Mouse (Mus musculus) stomach, embryonic 16.5 days (tissue): ENCODE data around the gene Relch. TPM values are rescaled to one million over a fixed set of nuclear protein-coding genes. Genes with fewer than 3 reads are reported as not detected.
"Not testable (repeated sequence)": the region's sequence is repeated elsewhere in the genome, so short reads cannot be mapped to it uniquely, and the experiment has no call there.

Experiments
- ATAC-seq: fragments of 200-750 bp; cut with Nextera tagmentation; 2 replicates; pipeline ENCODE4 v1.8.0; 2017; ENCODE audit warnings: moderate number of reproducible peaks, moderate TSS enrichment; ENCODE audit not compliant: insufficient read depth, low FRiP score
- H3K27ac ChIP-seq: fragments of 300-500 bp; sonication (generic); 2 replicates; pipeline ENCODE4 v1.5.1; 2014; ENCODE audit warnings: low read length
- H3K27me3 ChIP-seq: fragments of 300-500 bp; sonication (generic); 2 replicates; pipeline ENCODE4 v1.6.1; 2014; ENCODE audit warnings: low read length, control low read depth, mixed read lengths; ENCODE audit not compliant: control insufficient read depth, insufficient read depth
- H3K36me3 ChIP-seq: fragments of 300-500 bp; sonication (generic); 2 replicates; pipeline ENCODE4 v1.6.1; 2014; ENCODE audit warnings: low read length; ENCODE audit not compliant: control insufficient read depth, insufficient read depth
- H3K4me1 ChIP-seq: fragments of 300-500 bp; sonication (generic); 2 replicates; pipeline ENCODE4 v1.6.1; 2014; ENCODE audit warnings: low read length, control low read depth, mixed read lengths; ENCODE audit not compliant: control insufficient read depth, insufficient read depth
- H3K4me2 ChIP-seq: fragments of 300-500 bp; sonication (generic); 2 replicates; pipeline ENCODE4 v1.6.1; 2014; ENCODE audit warnings: low read depth, low read length, mixed read lengths
- H3K4me3 ChIP-seq: fragments of 300-500 bp; sonication (generic); replicated peaks from 2 replicates; pipeline ENCODE4 v1.5.1; 2014; ENCODE audit warnings: mild to moderate bottlenecking, low read length
- H3K9ac ChIP-seq: fragments of 300-500 bp; sonication (generic); 2 replicates; pipeline ENCODE4 v1.6.1; 2014; ENCODE audit warnings: low read length
- H3K9me3 ChIP-seq: fragments of 300-500 bp; sonication (generic); replicated peaks from 2 replicates; pipeline ENCODE4 v1.6.1; 2016; ENCODE audit warnings: low read length, control low read depth; ENCODE audit not compliant: control insufficient read depth
- WGBS: fragments of 180-500 bp; shearing (Covaris S2); extraction: QIAGEN DNeasy Blood & Tissue Kit; methylation state at CpG from one replicate; pipeline ENCODE4 v1.1.7; 2014; 5-methylcytosine and 5-hydroxymethylcytosine counted together
- polyA plus RNA-seq: library from polyadenylated mRNA; unstranded; fragments of >200 nt; fragmentation: Nextera tagmentation; extraction: Ambion mirVana; gene quantifications from 2 replicates; pipeline ENCODE4 v1.2.1, GENCODE M21; 2015

Relch gene
- polyA plus RNA-seq, 1 experiment from 2014 or later: 26.6 TPM

DNA sequence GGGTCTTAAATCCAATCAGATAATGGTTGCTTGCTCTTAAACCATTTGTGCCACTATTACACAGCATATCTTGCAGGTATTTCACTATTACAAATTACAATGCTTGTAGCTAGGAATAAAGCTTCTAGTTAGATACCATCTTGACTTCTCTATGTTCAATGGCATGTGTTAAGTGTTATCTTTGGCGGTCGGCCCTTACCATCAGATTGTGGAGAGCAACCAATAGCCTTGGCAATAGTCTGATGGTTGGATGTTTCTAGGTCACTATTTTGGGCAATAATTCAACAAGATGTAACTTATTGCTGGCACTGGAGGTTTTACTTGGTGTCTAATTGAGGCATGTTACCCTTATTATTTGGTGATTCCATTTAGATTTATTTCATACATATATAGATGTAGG is 11.1 kb downstream of the Relch start:
- no peak overlapping the region for H3K4me3 ChIP-seq
- no peak for ATAC-seq
- no peak overlapping the region for H3K4me2 ChIP-seq
- no peaks in the 10 kb centered on the region for H3K36me3 ChIP-seq
- no peaks in the 10 kb centered on the region for H3K4me1 ChIP-seq
- H3K27me3 ChIP-seq: no peaks in the 10 kb centered on the region
- H3K9ac ChIP-seq: no peak overlapping the region
- WGBS: 96% methylated on average over 2 of the region's 2 CpGs
- H3K9me3 ChIP-seq: no peaks in the 10 kb centered on the region
- H3K27ac ChIP-seq: no peak overlapping the region

DNA sequence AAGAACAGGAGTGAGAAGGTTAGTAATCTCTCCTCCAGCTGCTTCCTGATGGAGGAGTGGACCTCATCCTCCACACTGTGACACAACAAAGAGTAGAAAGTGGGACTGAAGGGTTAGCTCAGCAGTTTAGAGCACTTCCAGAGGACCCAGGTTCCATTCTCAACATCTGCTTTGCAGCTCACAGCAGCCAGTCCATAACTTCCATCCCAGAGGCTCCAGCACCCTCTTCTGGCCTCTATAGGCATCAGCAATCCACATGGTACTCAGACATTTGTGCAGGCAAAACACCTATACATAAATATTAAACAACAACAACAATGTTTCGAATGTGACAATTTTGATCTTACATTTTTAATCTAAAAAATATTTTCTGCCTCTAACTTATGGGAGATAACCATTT is 16.9 kb downstream of the Relch start:
- Histone ChIP-seq H3K9ac (no peak overlapping the region), H3K4me2 (no peak overlapping the region), H3K9me3 (no peaks in the 10 kb centered on the region), H3K27ac (no peak overlapping the region), H3K27me3 (no peaks in the 10 kb centered on the region), H3K36me3 (no peaks in the 10 kb centered on the region), H3K4me3 (no peak overlapping the region), H3K4me1 (no peaks in the 10 kb centered on the region)
- ATAC-seq: no peak
- 82% methylated on average over 1 of the region's 1 CpGs for WGBS

GRCm38 (mm10) chr1:105685501-105685900 is 21.8 kb downstream of the Relch start:
- ATAC-seq: no peak

DNA sequence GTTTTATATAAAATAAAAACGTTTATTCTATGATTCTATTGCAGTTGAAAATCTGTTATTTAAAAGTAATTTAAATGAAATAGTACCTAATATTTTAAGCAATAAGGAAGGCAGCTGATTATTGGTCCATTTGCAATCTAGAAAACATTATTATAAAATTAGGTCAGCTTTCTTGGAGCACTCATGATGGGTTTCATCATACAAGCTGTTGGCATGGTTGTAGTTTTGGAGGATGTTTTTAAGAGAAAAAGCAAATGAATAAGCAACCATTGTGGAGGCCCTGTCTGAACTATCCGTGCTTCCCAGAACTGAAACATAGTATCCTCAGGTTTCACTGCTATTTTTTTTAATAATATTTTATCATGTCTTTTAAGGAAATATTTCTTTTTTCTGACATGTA is 31.9 kb downstream of the Relch start:
- Histone ChIP-seq H3K4me1 (no peaks in the 10 kb centered on the region), H3K9ac (no peak overlapping the region), H3K27me3 (no peaks in the 10 kb centered on the region), H3K4me2 (no peak overlapping the region), H3K4me3 (no peak overlapping the region), H3K9me3 (no peaks in the 10 kb centered on the region), H3K36me3 (no peaks in the 10 kb centered on the region), H3K27ac (no peak overlapping the region)
- WGBS: 82% methylated on average over 2 of the region's 2 CpGs
- ATAC-seq: no peak

More at GRCm38 (mm10) chr1:105685501-105685900, 21.8 kb downstream of the Relch start:
- no peaks in the 10 kb centered on the region for H3K27me3 ChIP-seq
- no peak overlapping the region for H3K9ac ChIP-seq
- WGBS: 83% methylated on average over 3 of the region's 3 CpGs
- H3K9me3 ChIP-seq: no peaks in the 10 kb centered on the region
- H3K27ac ChIP-seq: no peak overlapping the region
- H3K4me1 ChIP-seq: no peaks in the 10 kb centered on the region
- no peak overlapping the region for H3K4me3 ChIP-seq
- H3K36me3 ChIP-seq: no peaks in the 10 kb centered on the region
- H3K4me2 ChIP-seq: no peak overlapping the region

- H3K9me3 ChIP-seq: no peaks in the 10 kb centered on the region
- H3K4me2 ChIP-seq: no peak overlapping the region
- no peak overlapping the region for H3K4me3 ChIP-seq
- no peak overlapping the region for H3K27ac ChIP-seq
- ATAC-seq: no peak
- 81% methylated on average over 4 of the region's 4 CpGs for WGBS
- H3K36me3 ChIP-seq: no peaks in the 10 kb centered on the region
- no peaks in the 10 kb centered on the region for H3K27me3 ChIP-seq
- no peak overlapping the region for H3K9ac ChIP-seq
- no peaks in the 10 kb centered on the region for H3K4me1 ChIP-seq
Observed at GRCm38 (mm10) chr1:105700984-105701530, 37.4 kb downstream of the Relch start.

DNA sequence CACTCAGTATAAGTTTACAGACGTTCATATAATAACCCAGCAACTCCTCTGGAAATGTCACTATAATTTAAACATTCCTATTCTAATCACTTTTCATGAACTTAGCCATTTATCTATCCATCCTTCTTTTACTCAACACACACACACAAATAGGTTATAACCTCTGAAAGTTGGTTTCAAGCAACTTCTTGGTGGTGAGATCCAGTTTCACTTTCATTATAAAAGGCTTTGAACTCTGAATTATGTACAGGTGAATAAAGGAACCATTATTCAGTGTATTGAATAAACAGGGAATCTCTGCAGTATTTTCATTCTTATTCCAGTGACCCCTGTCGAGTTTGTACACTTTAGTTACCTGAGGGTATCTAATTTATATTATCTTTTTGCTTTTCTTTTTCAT is 45.8 kb downstream of the Relch start:
- no peak for ATAC-seq
- no peak overlapping the region for H3K27ac ChIP-seq
- H3K36me3 ChIP-seq: peaks cover 4% of the 10 kb centered on the region; the same call in 1 of the 2 replicates
- no peak overlapping the region for H3K4me2 ChIP-seq
- H3K9ac ChIP-seq: no peak overlapping the region
- WGBS: 70% methylated on average over 2 of the region's 2 CpGs
- no peak overlapping the region for H3K4me3 ChIP-seq
- no peaks in the 10 kb centered on the region for H3K27me3 ChIP-seq
- H3K4me1 ChIP-seq: no peaks in the 10 kb centered on the region
- H3K9me3 ChIP-seq: no peaks in the 10 kb centered on the region

GRCm38 (mm10) chr1:105711227-105711626 is 47.6 kb downstream of the Relch start:
- no peak overlapping the region for H3K9ac ChIP-seq
- no peak overlapping the region for H3K27ac ChIP-seq
- H3K27me3 ChIP-seq: no peaks in the 10 kb centered on the region
- H3K9me3 ChIP-seq: no peaks in the 10 kb centered on the region
- no peak overlapping the region for H3K4me2 ChIP-seq
- H3K4me1 ChIP-seq: no peaks in the 10 kb centered on the region
- H3K4me3 ChIP-seq: no peak overlapping the region
- H3K36me3 ChIP-seq: peaks cover 4% of the 10 kb centered on the region; the same call in 1 of the 2 replicates
- ATAC-seq: no peak
- WGBS: 31% methylated on average over 1 of the region's 1 CpGs

GRCm38 (mm10) chr1:105712822-105713221 is 49.2 kb downstream of the Relch start:
- 88% methylated on average over 2 of the region's 2 CpGs for WGBS
- no peaks in the 10 kb centered on the region for H3K9me3 ChIP-seq
- ATAC-seq: no peak
- no peaks in the 10 kb centered on the region for H3K4me1 ChIP-seq
- no peaks in the 10 kb centered on the region for H3K27me3 ChIP-seq
- no peaks in the 10 kb centered on the region for H3K36me3 ChIP-seq
- no peak overlapping the region for H3K4me2 ChIP-seq
- no peak overlapping the region for H3K27ac ChIP-seq
- H3K9ac ChIP-seq: no peak overlapping the region
- H3K4me3 ChIP-seq: no peak overlapping the region

- no peaks in the 10 kb centered on the region for H3K36me3 ChIP-seq
- H3K9me3 ChIP-seq: no peaks in the 10 kb centered on the region
- no peak overlapping the region for H3K27ac ChIP-seq
- 82% methylated on average over 1 of the region's 1 CpGs for WGBS
- no peak for ATAC-seq
- H3K9ac ChIP-seq: no peak overlapping the region
- H3K4me1 ChIP-seq: no peaks in the 10 kb centered on the region
- no peaks in the 10 kb centered on the region for H3K27me3 ChIP-seq
- H3K4me2 ChIP-seq: no peak overlapping the region
- no peak overlapping the region for H3K4me3 ChIP-seq
Observed at GRCm38 (mm10) chr1:105718358-105718757, 54.7 kb downstream of the Relch start.

GRCm38 (mm10) chr1:105729246-105729645 is 65.6 kb downstream of the Relch start:
- ATAC-seq, H3K4me2 ChIP-seq, H3K27ac ChIP-seq, H3K9me3 ChIP-seq, H3K4me1 ChIP-seq, H3K9ac ChIP-seq, H3K36me3 ChIP-seq, H3K4me3 ChIP-seq, H3K27me3 ChIP-seq: not testable (repeated sequence)
- 89% methylated on average over 13 of the region's 13 CpGs for WGBS
